Mouse (Mus musculus) embryonic fibroblast, embryonic 13.5 days (primary cell): ENCODE measurements around the gene Gpr45.

Experiments
- CTCF ChIP-seq: IDR thresholded peaks from 2 replicates; pipeline ENCODE4 v1.5.1; 2011; ENCODE audit warnings: mild to moderate bottlenecking, control low read depth, low read length, moderate library complexity, borderline replicate concordance; ENCODE audit not compliant: insufficient read depth
- POLR2A ChIP-seq: IDR thresholded peaks from 2 replicates; pipeline ENCODE4 v1.6.1; 2011; ENCODE audit warnings: low read depth, mild to moderate bottlenecking, control low read depth, low read length, moderate library complexity

DNA sequence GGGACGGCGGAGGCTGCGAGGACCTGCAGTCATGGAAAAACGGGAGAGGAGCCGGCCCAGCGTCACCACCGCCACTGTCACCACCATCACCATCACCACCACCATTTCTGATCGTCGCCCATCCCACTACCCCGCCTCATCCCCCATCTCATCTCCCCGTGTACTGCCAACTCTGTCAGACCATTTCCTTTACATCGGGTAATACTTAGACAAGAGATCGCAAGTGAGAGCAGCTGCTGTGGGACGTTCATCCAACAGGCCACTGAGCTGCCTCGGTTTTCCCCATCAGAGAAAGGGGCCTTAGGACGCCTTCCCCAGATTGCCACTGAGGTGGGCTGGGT lies 780 bp downstream of the Gpr45 start:
- TF ChIP-seq CTCF = no peak
- no peak for TF ChIP-seq POLR2A
